Mouse (Mus musculus): ENCODE data around the gene Polr2e.

Gene Polr2e

GRCm38 (mm10) chr10:80035148-80035547, 4.4 kb downstream of the Polr2e start:
- DNase-seq (ENCODE audit: low read depth, low spot score) = no peak

GRCm38 (mm10) chr10:80033511-80034391, 5.8 kb downstream of the Polr2e start:
- DNase-seq (ENCODE audit: low read depth, low spot score) = peak; percentile 54

GRCm38 (mm10) chr10:80032799-80033480, 6.7 kb downstream of the Polr2e start:
- DNase-seq (ENCODE audit: low read depth, low spot score) = peak; percentile 87

DNA sequence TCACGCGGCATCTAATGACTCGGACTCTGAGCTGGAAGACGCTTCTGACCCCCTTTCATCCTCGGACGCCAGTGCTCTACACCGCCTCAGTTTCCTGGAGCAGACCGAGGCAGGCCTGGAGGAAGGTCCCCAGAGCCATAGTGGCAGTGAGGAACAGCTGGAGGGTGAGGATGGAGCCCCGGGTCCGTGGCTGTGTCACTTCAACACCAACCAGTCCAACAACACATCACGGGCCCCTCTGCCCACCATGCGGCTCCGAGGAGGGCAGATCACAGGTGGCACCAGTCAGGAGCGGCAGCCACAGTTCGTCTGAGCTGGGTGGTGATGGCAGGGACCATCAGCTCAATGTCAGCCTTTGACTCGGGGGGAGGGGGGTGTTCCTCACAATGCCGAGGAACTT, 8.9 kb downstream of the Polr2e start:
- no peak for DNase-seq (ENCODE audit: low read depth, low spot score)

DNA sequence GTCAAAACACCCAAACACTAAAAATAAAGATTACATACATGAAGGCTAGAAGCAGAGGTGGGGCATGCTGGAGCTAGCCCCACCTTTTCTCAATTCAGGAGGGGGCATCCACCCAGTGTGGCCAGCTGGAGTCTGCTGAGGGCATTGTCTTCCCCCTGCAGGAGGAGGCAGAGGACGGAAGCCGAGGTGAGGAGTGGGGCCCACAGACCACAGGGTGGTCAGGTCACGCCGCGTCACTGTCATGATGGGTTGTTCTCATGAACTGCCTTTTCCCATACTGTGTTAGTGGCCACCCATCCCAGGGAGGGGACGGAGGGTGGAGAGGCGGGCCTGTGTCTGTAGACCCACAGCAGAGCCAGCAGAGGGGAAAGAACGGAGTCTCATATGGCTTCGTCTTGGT, 9.4 kb downstream of the Polr2e start:
- DNase-seq (ENCODE audit: low read depth, low spot score) = no peak

DNA sequence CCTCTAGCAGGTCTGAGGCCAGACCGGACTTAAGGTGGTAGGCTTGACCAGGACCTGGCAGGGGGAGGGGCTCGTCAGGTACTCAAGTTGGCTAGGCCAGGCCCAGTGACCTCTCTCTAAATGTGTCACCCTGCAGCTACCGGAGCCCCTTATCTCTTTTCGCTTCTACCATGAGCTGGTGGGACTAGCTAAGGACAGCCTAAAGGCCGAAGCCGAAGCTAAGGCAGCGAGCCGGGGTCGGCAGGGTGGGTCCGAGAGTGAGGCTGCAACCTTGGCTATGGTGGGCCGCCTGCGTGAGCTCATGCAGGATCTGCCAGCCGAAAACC, 11.1 kb downstream of the Polr2e start:
- no peak for DNase-seq (ENCODE audit: low read depth, low spot score)

DNA sequence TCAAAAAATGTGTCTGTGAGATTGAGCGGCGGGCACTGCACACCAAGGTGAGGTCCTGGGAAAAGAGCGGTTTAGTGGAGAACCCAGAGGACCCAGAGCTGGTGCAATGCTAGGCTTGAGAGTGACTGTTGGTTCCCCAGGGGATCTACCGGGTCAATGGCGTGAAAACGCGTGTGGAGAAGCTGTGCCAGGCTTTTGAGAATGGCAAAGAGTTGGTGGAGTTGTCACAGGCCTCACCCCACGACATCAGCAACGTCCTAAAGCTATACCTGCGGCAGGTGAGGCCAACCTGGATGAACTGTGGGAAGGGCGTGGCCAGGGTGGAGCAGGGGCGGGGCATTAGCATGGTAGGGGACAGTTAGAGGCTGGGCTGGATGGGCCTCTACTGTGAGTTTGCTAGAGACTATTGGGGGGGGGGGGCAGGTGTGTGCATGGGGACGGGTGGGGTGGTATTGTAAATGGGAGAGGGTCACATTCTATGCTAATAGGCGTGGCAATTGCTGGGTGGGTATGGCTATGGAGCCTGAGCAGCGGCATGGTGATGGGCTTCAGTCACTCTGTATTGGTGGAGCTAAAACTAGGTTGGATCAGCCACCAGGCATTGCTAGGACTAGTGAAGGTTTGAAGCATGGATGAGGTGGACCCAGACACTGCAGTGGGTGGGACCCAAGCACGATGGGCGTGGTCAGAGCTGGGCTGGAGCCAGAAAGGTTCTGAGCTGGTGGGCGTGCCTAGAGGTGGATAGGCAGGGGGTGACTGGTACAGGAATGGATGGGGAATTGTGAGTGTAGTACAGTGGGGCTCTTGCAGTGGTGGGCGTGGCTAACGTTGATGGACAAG, 11.7 kb downstream of the Polr2e start:
- no peak for DNase-seq (ENCODE audit: low read depth, low spot score)

DNA sequence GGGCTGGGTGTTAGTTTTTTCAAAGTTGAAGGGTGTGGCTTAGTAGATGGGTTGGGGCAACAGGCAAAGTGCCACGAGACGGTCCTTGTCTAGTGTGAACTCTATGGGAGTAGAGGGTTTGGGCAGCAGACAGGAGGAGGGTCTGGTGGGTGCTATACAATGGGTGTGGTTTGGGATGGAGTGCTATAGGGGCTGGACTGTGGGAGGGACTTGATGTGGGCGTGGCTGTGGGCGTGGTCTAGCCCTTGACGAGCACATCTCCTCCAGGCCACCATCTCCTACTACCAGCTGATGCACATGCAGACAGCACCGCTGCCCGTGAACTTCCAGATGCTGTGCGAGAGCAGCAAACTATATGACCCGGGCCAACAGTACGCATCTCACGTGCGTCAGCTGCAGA, 13.7 kb downstream of the Polr2e start:
- peak; percentile 57 for DNase-seq (ENCODE audit: low read depth, low spot score)

DNA sequence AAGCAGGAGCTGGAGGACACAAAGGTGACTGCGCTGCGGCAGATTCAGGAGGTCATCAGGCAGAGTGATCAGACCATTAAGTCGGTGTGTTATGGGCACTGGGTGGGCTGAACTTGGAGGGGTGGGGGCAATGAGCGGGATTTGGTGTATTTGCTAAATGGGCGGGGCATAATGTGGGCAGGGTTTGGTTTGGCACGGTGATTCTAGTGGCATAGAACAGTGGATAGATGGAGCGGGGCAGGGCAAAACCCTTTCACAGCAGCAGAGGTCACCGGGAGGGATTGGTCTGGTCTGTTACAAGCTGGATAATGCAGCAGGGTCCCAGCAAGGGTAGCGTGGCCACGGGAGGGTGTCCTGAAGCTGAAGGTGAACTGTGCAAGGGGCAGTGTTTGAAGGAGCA, 14.1 kb downstream of the Polr2e start:
- DNase-seq (ENCODE audit: low read depth, low spot score) = no peak

DNA sequence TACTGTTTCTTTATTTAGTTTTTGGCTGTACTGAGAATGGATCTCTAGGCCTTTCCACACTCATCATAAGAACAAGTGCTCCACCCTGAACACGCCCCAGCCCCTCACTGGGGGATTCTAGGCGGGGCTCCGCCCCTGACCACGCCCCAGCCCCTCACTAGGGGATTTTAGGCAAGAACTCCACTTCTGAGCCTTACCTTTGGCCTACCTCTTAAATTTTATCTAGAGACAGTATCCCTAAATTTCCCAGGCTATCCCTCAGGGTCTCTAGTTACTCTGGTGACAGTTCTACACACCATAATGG, 14.6 kb downstream of the Polr2e start:
- peak; percentile 79 for DNase-seq (ENCODE audit: low read depth, low spot score)

DNA sequence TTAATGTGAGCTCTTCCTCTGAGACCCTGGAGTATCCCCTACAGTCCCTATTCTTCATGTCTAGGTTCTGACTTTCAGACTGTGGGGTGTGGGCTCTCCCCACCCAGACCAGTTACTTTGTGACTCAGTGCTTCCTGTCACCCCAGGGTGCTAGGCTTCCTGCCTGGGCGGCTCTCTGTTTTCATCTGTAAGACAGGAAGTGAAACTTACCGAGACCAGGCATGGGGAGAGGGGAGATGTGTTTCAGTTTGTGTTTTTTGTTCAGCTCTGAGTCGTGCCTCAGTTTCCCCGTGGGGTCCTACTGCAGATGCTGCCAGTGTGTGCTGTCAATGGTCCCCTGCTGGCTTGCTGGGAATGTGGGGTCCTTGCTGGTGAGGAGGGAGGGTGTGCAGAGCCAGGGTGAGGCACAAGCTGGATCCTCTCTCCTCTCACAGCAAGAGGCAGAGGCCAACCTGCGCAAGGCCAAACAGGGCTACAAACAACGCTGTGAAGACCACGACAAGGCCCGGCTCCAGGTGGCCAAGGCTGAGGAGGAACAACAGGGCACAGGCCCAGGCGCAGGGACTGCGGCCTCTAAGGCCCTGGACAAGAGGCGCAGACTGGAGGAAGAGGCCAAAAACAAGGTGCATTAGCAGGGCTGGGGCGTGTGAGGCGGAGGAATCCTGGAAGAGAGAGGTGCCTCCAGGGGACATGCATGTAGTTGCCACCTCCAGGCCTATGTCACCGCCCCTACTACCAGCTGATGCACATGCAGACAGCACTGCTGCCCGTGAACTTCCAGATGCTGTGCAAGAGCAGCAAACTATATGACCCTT, 15.2 kb downstream of the Polr2e start:
- peak; percentile 93 for DNase-seq (ENCODE audit: low read depth, low spot score)

GRCm38 (mm10) chr10:80023758-80024157, 15.8 kb downstream of the Polr2e start:
- no peak for DNase-seq (ENCODE audit: low read depth, low spot score)

DNA sequence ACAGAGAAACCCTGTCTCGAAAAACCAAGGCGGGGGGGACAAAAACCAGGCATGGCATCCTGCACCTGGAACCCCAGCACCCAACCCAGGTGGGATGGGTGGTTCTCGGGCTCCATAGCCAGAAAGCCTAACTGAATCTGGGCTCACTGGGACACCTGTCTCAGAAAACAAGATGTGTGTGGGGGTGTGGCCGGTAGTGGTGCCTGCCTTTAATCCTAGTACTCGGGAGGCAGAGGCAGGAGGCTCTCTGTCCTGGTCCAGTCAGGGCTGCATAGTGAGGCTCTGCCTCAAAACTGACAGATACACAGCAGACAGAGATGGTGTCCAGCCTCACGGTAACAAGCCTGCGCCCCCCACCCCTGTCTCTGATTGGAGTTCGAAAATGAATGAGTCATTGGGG, 16.8 kb downstream of the Polr2e start:
- DNase-seq (ENCODE audit: low read depth, low spot score) = peak; percentile 48

DNA sequence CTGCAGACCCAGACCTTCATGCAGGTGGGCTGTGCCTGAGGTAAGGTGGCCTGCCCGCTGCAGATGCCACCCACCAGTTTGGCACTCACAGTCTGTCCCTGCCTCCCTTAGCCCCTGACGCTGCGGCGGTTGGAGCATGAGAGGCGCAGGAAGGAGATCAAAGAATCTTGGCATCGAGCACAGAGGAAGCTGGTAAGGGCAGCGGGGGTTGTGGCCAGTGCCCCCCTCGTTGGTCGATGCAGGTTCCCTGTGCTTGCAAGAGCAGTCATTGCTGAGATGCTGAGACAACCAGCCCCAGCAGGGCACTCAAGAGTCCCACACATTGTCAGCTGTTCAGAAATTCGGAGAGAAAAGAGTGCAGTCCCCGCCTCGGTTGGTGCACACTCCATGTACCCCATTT, 17.4 kb downstream of the Polr2e start:
- no peak for DNase-seq (ENCODE audit: low read depth, low spot score)

DNA sequence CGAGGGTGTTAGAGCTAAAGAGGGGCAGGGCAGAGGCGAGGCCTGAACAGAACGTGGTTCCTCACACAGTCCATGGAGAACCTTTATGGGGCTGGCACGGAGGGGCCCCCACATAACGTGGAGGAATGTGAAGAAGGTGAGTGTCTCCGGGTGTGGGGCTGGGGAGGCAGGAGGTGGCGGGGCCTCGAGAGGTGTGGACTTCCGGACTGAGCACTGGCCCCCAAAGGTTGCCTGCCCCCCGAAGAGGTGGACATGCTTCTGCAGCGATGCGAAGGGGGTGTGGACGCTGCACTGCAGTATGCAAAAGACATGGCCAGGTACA, 18.3 kb downstream of the Polr2e start:
- DNase-seq (ENCODE audit: low read depth, low spot score) = no peak

DNA sequence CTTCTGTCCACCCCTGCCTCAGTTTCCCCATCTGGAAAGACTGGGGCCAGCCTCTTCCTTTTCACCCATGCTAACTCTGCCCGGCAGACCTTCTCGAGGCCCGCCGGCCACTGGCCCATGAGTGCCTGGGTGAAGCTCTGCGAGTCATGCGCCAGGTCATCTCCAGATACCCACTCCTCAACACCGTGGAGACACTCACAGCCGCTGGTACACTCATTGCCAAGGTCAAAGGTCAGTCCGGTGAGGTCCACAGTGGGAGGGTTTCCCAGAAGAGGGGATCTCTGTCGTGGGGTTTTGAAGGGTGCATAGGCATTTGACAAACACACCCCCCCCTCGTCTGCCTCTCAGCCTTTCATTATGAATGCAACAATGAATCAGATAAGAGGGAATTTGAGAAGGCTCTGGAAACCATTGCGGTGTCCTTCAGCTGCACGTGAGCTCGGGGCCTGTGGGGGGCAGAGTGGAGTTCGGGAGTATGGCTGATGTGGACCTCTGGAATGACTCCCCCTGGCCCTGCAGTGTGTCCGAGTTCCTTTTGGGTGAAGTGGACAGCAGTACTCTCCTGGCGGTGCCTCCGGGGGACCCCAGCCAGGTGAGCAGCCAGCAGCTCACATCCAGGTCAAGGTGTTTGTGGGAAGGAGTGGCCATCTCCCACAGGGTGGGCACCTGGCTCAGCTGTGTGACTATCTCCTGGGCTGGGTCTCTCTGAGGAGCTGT, 18.8 kb downstream of the Polr2e start:
- no peak for DNase-seq (ENCODE audit: low read depth, low spot score)

GRCm38 (mm10) chr10:80020191-80020590, 19.4 kb downstream of the Polr2e start:
- no peak for DNase-seq (ENCODE audit: low read depth, low spot score)

- no peak for DNase-seq (ENCODE audit: low read depth, low spot score)
Observed at GRCm38 (mm10) chr10:80019471-80020131, 20.0 kb downstream of the Polr2e start.

DNA sequence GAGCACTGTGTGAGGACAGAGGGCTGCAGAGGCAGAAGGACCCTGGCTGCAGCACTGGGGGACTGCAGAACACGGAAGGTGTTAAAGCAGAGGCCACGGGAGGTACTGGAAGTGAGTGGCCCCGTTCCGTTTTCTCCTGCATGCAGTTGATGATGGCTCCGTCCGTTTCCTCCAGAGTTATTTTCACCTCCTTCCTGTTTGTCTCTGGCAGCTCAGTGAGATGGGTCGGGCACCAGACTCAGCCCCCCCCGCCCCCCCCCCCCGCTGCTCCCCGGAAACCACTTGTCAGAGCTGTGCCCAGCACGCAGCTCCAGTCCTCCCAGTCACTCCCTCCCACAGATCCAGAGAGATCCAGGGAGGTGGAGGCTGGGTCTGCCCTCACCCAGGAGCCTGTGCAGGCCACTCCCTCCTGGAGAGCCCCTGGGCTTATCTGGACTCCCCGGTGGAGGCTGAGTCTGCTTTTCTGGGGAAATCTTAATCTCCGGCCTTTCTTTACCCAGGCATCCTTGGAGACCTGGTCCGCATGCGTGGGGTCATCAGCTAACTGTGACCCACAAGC, 20.8 kb downstream of the Polr2e start:
- no peak for DNase-seq (ENCODE audit: low read depth, low spot score)

DNA sequence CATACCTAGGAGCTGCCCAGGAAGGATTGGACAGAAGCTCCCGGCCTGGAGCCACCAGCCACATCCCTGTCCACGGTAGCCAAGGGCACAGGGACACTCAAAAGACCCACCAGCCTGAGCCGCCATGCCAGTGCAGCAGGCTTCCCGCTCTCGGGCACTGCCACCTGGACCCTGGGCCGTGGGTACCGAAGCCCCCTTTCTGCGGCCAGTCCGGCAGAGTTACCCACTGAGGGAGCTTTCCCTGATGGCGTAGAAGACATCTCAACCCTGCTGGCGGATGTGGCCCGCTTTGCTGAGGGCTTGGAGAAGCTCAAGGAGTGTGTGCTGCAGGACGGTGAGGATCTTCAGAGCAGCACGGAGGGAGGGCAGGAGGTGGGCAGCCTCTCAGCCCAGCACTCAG, 21.8 kb downstream of the Polr2e start:
- no peak for DNase-seq (ENCODE audit: low read depth, low spot score)
